Mouse (Mus musculus) intestine, embryonic 16.5 days (tissue): ENCODE measurements at regions not wholly inside any gene's neighbourhood (a gene's known extent, or its start where the extent isn't known, plus 50 kb on each side); places are given as distances from the start of the nearest gene placed in this dataset.

Experiments used
- ATAC-seq: fragments of 200-750 bp; cut with Nextera tagmentation; 2 replicates; pipeline ENCODE4 v1.8.0; 2017; ENCODE audit warnings: moderate TSS enrichment, moderate library complexity
- H3K27ac ChIP-seq: fragments of 300-500 bp; sonication (generic); 2 replicates; pipeline ENCODE4 v1.5.1; 2014; ENCODE audit warnings: mild to moderate bottlenecking, low read length
- H3K27me3 ChIP-seq: fragments of 300-500 bp; sonication (generic); replicated peaks from 2 replicates; pipeline ENCODE4 v1.6.1; 2014; ENCODE audit warnings: low read length, control low read depth, mixed read lengths; ENCODE audit not compliant: control insufficient read depth, insufficient read depth
- H3K36me3 ChIP-seq: fragments of 300-500 bp; sonication (generic); 2 replicates; pipeline ENCODE4 v1.6.1; 2014; ENCODE audit warnings: low read length, control low read depth; ENCODE audit not compliant: control insufficient read depth, insufficient read depth
- H3K4me1 ChIP-seq: fragments of 300-500 bp; sonication (generic); 2 replicates; pipeline ENCODE4 v1.6.1; 2014; ENCODE audit warnings: low read length, control low read depth, mixed read lengths; ENCODE audit not compliant: control insufficient read depth, insufficient read depth
- H3K4me2 ChIP-seq: fragments of 300-500 bp; sonication (generic); 2 replicates; pipeline ENCODE4 v1.6.1; 2014; ENCODE audit warnings: low read depth, low read length, control low read depth
- H3K4me3 ChIP-seq: fragments of 300-500 bp; sonication (generic); 2 replicates; pipeline ENCODE4 v1.5.1; 2014; ENCODE audit warnings: mild to moderate bottlenecking, low read length
- H3K9ac ChIP-seq: fragments of 300-500 bp; sonication (generic); 2 replicates; pipeline ENCODE4 v1.6.1; 2014; ENCODE audit warnings: low read depth, low read length
- H3K9me3 ChIP-seq: fragments of 300-500 bp; sonication (generic); 2 replicates; pipeline ENCODE4 v1.6.1; 2016; ENCODE audit warnings: low read length, control low read depth; ENCODE audit not compliant: control insufficient read depth
- WGBS: fragments of 180-500 bp; shearing (Covaris S2); extraction: QIAGEN DNeasy Blood & Tissue Kit; methylation state at CpG from one replicate; pipeline ENCODE4 v1.1.7; 2014; 5-methylcytosine and 5-hydroxymethylcytosine counted together

GRCm38 (mm10) chr3:150752787-150753186 is 684.9 kb upstream of the Adgrl4 start:
- Histone ChIP-seq H3K27ac (no peak overlapping the region), H3K27me3 (no peaks in the 10 kb centered on the region), H3K9ac (no peak overlapping the region), H3K4me1 (no peaks in the 10 kb centered on the region), H3K36me3 (no peaks in the 10 kb centered on the region), H3K9me3 (no peaks in the 10 kb centered on the region), H3K4me2 (no peak overlapping the region), H3K4me3 (no peak overlapping the region)
- WGBS, result 98% methylated on average over 1 of the region's 1 CpGs
- no peak for ATAC-seq

DNA sequence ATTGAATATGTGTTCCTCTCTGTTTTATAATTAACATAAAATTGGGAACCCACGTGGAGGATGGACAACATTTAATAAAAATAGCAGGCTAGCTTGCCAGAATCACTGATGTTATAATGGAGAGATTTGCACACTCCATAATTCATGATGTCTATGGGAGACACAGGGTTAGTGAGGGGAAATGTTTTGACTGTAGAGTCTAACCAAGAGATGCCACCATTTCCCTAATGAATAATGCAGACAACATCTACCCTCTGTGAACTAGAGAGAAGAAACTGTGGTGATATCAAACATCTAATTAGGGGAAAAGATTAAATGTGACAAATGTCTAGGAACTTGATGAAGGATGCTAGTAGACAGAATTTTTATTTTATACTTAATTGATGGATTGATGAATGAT is 677.8 kb upstream of the Adgrl4 start:
- Histone ChIP-seq H3K4me3 (no peak overlapping the region), H3K36me3 (no peaks in the 10 kb centered on the region), H3K9ac (no peak overlapping the region), H3K4me2 (no peak overlapping the region), H3K4me1 (no peaks in the 10 kb centered on the region), H3K27me3 (no peaks in the 10 kb centered on the region), H3K9me3 (no peaks in the 10 kb centered on the region), H3K27ac (no peak overlapping the region)
- no peak for ATAC-seq
- 58% methylated on average over 1 of the region's 1 CpGs for WGBS

GRCm38 (mm10) chr3:150784576-150784975 is 653.1 kb upstream of the Adgrl4 start:
- 54% methylated on average over 3 of the region's 3 CpGs for WGBS
- H3K9me3 ChIP-seq, result no peaks in the 10 kb centered on the region
- H3K27ac ChIP-seq, result no peak overlapping the region
- H3K4me3 ChIP-seq, result no peak overlapping the region
- no peak for ATAC-seq
- H3K36me3 ChIP-seq, result no peaks in the 10 kb centered on the region
- H3K4me1 ChIP-seq, result no peaks in the 10 kb centered on the region
- no peak overlapping the region for H3K4me2 ChIP-seq
- no peaks in the 10 kb centered on the region for H3K27me3 ChIP-seq
- no peak overlapping the region for H3K9ac ChIP-seq

DNA sequence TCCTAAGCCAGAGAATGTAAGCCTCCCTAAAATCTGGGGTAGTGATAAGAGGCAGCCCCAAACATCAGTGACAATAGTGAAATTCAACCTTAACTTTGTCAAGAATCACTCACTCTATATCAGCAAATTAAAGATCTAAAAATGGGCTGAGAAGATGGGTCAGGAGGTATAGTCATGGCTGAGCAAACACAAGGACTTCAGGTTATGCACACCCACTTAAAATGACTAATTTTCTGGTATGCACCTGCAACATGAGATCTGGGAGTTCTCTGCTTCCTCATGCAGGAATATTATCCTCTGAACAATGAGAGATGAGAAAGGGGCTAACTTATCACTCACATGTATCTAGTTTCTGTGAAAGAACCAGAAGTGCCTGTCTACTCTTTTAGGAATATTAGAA is 619.9 kb upstream of the Adgrl4 start:
- H3K36me3 ChIP-seq, result no peaks in the 10 kb centered on the region
- H3K4me3 ChIP-seq, result no peak overlapping the region
- no peaks in the 10 kb centered on the region for H3K9me3 ChIP-seq
- H3K4me2 ChIP-seq, result no peak overlapping the region
- H3K27me3 ChIP-seq, result no peaks in the 10 kb centered on the region
- no peak overlapping the region for H3K9ac ChIP-seq
- H3K4me1 ChIP-seq, result no peaks in the 10 kb centered on the region
- no peak overlapping the region for H3K27ac ChIP-seq
- no peak for ATAC-seq

- H3K27ac ChIP-seq, result no peak overlapping the region
- no peaks in the 10 kb centered on the region for H3K36me3 ChIP-seq
- 66% methylated on average over 4 of the region's 4 CpGs for WGBS
- no peak overlapping the region for H3K9ac ChIP-seq
- H3K4me1 ChIP-seq, result no peaks in the 10 kb centered on the region
- no peaks in the 10 kb centered on the region for H3K27me3 ChIP-seq
- no peak overlapping the region for H3K4me2 ChIP-seq
- no peaks in the 10 kb centered on the region for H3K9me3 ChIP-seq
- ATAC-seq, result no peak
- H3K4me3 ChIP-seq, result no peak overlapping the region
These were observed 618.3 kb upstream of the Adgrl4 start for GRCm38 (mm10) chr3:150819369-150819768.

DNA sequence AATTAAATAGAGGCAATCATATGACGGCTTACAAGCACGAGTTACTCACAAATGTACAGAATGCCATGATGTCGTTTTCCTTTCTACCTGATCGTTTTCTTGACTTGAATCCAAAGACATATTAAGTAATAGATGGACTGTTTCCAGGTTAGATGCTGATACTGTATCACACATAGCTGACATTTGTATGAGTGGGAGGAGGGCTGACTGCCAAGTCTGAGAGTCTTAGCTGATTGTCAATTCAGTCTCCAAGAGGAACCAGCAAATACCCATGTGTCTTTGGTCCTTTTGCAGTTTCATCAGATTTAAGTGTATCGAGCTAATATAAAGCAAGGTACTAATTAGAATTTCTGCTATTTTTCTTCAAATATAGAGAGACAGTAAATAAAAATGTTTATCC is 617.6 kb upstream of the Adgrl4 start:
- no peak overlapping the region for H3K4me3 ChIP-seq
- WGBS, result 81% methylated on average over 5 of the region's 5 CpGs
- H3K9ac ChIP-seq, result no peak overlapping the region

GRCm38 (mm10) chr3:150846029-150846428 is 591.7 kb upstream of the Adgrl4 start:
- Histone ChIP-seq H3K9ac (no peak overlapping the region), H3K9me3 (no peaks in the 10 kb centered on the region), H3K36me3 (no peaks in the 10 kb centered on the region), H3K4me3 (no peak overlapping the region), H3K4me1 (no peaks in the 10 kb centered on the region), H3K4me2 (no peak overlapping the region), H3K27me3 (no peaks in the 10 kb centered on the region), H3K27ac (no peak overlapping the region)
- no peak for ATAC-seq
- 89% methylated on average over 2 of the region's 2 CpGs for WGBS

More for the DNA sequence above, 617.6 kb upstream of the Adgrl4 start:
- Histone ChIP-seq H3K4me2 (no peak overlapping the region), H3K4me1 (no peaks in the 10 kb centered on the region), H3K27me3 (no peaks in the 10 kb centered on the region), H3K9me3 (no peaks in the 10 kb centered on the region), H3K27ac (no peak overlapping the region), H3K36me3 (no peaks in the 10 kb centered on the region)
- no peak for ATAC-seq

GRCm38 (mm10) chr3:150852107-150852506 is 585.6 kb upstream of the Adgrl4 start:
- no peak overlapping the region for H3K4me2 ChIP-seq
- no peak overlapping the region for H3K27ac ChIP-seq
- H3K4me1 ChIP-seq, result no peaks in the 10 kb centered on the region
- H3K27me3 ChIP-seq, result no peaks in the 10 kb centered on the region
- H3K4me3 ChIP-seq, result no peak overlapping the region
- no peak overlapping the region for H3K9ac ChIP-seq
- no peaks in the 10 kb centered on the region for H3K36me3 ChIP-seq
- 55% methylated on average over 4 of the region's 4 CpGs for WGBS
- no peaks in the 10 kb centered on the region for H3K9me3 ChIP-seq
- no peak for ATAC-seq

DNA sequence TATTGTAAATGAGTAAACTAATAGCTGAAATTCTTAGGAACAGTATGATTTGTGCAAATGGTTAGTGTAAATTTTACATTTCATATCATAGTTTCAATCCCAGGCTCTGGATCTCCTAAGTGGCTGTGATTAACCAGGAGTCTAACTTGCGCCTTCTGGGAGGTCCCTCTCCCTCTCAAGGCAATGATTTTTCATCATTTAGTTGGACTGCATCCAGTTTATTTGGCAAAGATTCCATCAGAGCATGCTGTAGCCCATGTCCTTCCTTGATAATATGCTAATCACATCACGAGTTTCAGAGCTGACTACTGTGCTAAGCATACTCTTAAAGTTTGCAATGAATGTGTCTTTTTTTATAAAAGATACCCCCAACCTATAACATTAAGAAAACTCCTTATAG is 541.0 kb upstream of the Adgrl4 start:
- H3K27me3 ChIP-seq, result no peaks in the 10 kb centered on the region
- H3K4me1 ChIP-seq, result no peaks in the 10 kb centered on the region
- no peak overlapping the region for H3K4me2 ChIP-seq
- no peak overlapping the region for H3K4me3 ChIP-seq
- H3K27ac ChIP-seq, result no peak overlapping the region
- no peak overlapping the region for H3K9ac ChIP-seq
- WGBS, result 53% methylated on average over 2 of the region's 2 CpGs
- H3K9me3 ChIP-seq, result no peaks in the 10 kb centered on the region
- no peak for ATAC-seq
- H3K36me3 ChIP-seq, result no peaks in the 10 kb centered on the region

GRCm38 (mm10) chr3:150910091-150910490 is 527.6 kb upstream of the Adgrl4 start:
- Histone ChIP-seq H3K4me3 (no peak overlapping the region), H3K27me3 (no peaks in the 10 kb centered on the region), H3K9ac (no peak overlapping the region), H3K9me3 (no peaks in the 10 kb centered on the region), H3K27ac (no peak overlapping the region), H3K4me2 (no peak overlapping the region), H3K36me3 (no peaks in the 10 kb centered on the region), H3K4me1 (no peaks in the 10 kb centered on the region)
- 65% methylated on average over 2 of the region's 2 CpGs for WGBS
- ATAC-seq, result no peak
